ENCODE assay signal across 7 mouse cellular contexts in the genomic region with DNA sequence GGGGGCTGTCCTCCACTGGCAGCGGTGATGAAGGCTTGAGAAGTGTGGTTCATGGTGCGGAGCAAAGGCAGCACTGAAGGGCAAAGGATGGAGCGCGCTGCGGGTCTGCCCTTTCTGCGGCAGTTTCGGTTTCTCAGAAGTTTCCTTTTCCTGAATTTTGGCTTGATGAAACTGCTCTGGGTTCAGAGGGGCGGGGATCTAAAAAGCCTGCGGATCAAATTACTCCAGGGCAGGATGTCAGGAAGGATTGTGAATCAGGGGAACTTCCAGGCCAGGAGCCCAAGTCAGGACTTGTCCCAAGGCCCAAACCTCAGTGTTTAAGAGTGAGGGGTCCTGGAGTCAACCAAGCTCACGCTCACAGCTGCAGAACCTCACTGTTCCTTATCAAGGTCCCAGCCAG. TPM values are rescaled to one million over a fixed set of nuclear protein-coding genes. Genes with fewer than 3 reads are reported as not detected.
DNase-seq lines count a peak whose midpoint lies in the region; ATAC-seq and TF ChIP-seq lines count a peak whose summit lies in the region.

Gene Ifitm3, minus strand, starts transcription at position 178 of the 400 bp plus-strand sequence.

- intact Hi-C loops in gastrocnemius, adult 2 months (cut with DNase I) = loop anchor here (2.0 kb wide), 1 partner anchor 70 kb away; the partner anchor contains the start of gene Pgghg

- peak within 1 kb of the TSS; percentile 77 for H3K4me3 ChIP-seq in gastrocnemius, adult 2 months
- H3K4me3 ChIP-seq in hindbrain, embryonic 14.5 days (replicated peaks; ENCODE audit: low read length) = no peak within 1 kb of the TSS
- peak within 1 kb of the TSS; percentile 38 for H3K4me3 ChIP-seq in liver, embryonic 11.5 days (ENCODE audit: low read depth, low read length)

- DNase-seq in Muller cell, postnatal 12 days (ENCODE audit: inconsistent ontology term) = peak; percentile 64
- peak in 1 of 2 experiments; percentile 40 for DNase-seq in adrenal gland, postnatal 4 days (ENCODE audit: low spot score in 2 of 2)
- peak; percentile 60 for DNase-seq in gastrocnemius, adult 2 months
- no peak for DNase-seq in hindbrain, embryonic 14.5 days (ENCODE audit: low spot score)
- no peak for DNase-seq in liver, embryonic 11.5 days (ENCODE audit: low spot score)
- DNase-seq in right cerebral cortex, postnatal 4 days = no peak

- ATAC-seq in hindbrain, embryonic 14.5 days (ENCODE audit: low FRiP score) = no peak
- ATAC-seq in liver, embryonic 11.5 days (replicated peaks; ENCODE audit: low FRiP score) = no peak
- ATAC-seq in monocyte, adult 5-6 weeks (replicated peaks; ENCODE audit: insufficient number of reproducible peaks, low FRiP score, low TSS enrichment, poor library complexity, severe bottlenecking) = 0 out of 2 replicates have a peak, but pooled peaks have one; percentile 9

- H3K27me3 ChIP-seq in hindbrain, embryonic 14.5 days (ENCODE audit: control insufficient read depth, insufficient read depth, low read length) = 0 out of 2 replicates have a peak, but pooled peaks cover 3% of the 10 kb centered on the region
- no peaks in the 10 kb centered on the region for H3K27me3 ChIP-seq in liver, embryonic 11.5 days (replicated peaks; ENCODE audit: control insufficient read depth, insufficient read depth, low read length)

- no peak for TF ChIP-seq CTCF in gastrocnemius, adult 2 months (IDR thresholded peaks at IDR 0.05)

- peak within 1 kb of the TSS; percentile 93 for H3K27ac ChIP-seq in gastrocnemius, adult 2 months
- no peak within 1 kb of the TSS for H3K27ac ChIP-seq in hindbrain, embryonic 14.5 days
- H3K27ac ChIP-seq in liver, embryonic 11.5 days (ENCODE audit: low read depth, low read length) = 0 out of 2 replicates have a peak within 1 kb of the TSS, but pooled peaks have one; percentile 26

- H3K9me3 ChIP-seq in hindbrain, embryonic 14.5 days (ENCODE audit: control insufficient read depth, low read length) = no peaks in the 10 kb centered on the region
- H3K9me3 ChIP-seq in liver, embryonic 11.5 days (ENCODE audit: control insufficient read depth, low read length) = no peaks in the 10 kb centered on the region

- H3K36me3 ChIP-seq in hindbrain, embryonic 14.5 days (replicated peaks; ENCODE audit: control insufficient read depth, insufficient read depth) = no peaks in the 10 kb centered on the region
- H3K36me3 ChIP-seq in liver, embryonic 11.5 days (ENCODE audit: control insufficient read depth, insufficient read depth, low read length) = no peaks in the 10 kb centered on the region

- WGBS in hindbrain, embryonic 14.5 days = 36% methylated on average over 10 of the region's 10 CpGs
- WGBS in liver, embryonic 11.5 days = 14% methylated on average over 10 of the region's 10 CpGs

- H3K9ac ChIP-seq in hindbrain, embryonic 14.5 days = no peak within 1 kb of the TSS
- H3K9ac ChIP-seq in liver, embryonic 11.5 days (ENCODE audit: low read depth, low read length) = peak within 1 kb of the TSS; percentile 42

- H3K4me2 ChIP-seq in hindbrain, embryonic 14.5 days (replicated peaks) = peak within 1 kb of the TSS; percentile 5
- H3K4me2 ChIP-seq in liver, embryonic 11.5 days = peak within 1 kb of the TSS; percentile 61

- H3K4me1 ChIP-seq in hindbrain, embryonic 14.5 days (replicated peaks; ENCODE audit: control insufficient read depth, insufficient read depth, low read length) = 0 out of 2 replicates have a peak, but pooled peaks cover 3% of the 10 kb centered on the region
- H3K4me1 ChIP-seq in liver, embryonic 11.5 days (replicated peaks; ENCODE audit: control insufficient read depth, insufficient read depth, low read length) = peaks cover 29% of the 10 kb centered on the region

RNA-seq across cellular contexts. Expression of gene Ifitm3, which starts in this region (rescaled TPM):
- total RNA-seq in adrenal gland, postnatal 4 days (2021) = 100 to 1,000 TPM; 109 to 115 TPM
- total RNA-seq in gastrocnemius, adult 2 months (2021) = 10 to 100 TPM; 30.8 to 49.0 TPM
- polyA plus RNA-seq in hindbrain, embryonic 14.5 days (2014; fragmentation: Nextera tagmentation; extraction: Ambion mirVana) = 28.3 and 45.1 TPM in 2 replicates
- polyA plus RNA-seq in liver, embryonic 11.5 days (2014; fragmentation: Nextera tagmentation; extraction: Ambion mirVana) = 45.0 and 47.5 TPM in 2 replicates
- 384 to 854 TPM (median 711 TPM) in 3 replicates for total RNA-seq in monocyte, adult 5-6 weeks (2017)

Comparison
In these comparisons a context has a peak if more than half of its experiments do, and no peak if none do; other contexts are left out.
1. DNase-seq: peak in Muller cell, postnatal 12 days (single experiment) and gastrocnemius, adult 2 months (single experiment); none in hindbrain, embryonic 14.5 days (single experiment), liver, embryonic 11.5 days (single experiment) and right cerebral cortex, postnatal 4 days (single experiment).